15 mouse cellular contexts compared by ENCODE assay signal in genomic region chr2:132717537-132717912, GRCm38 (mm10).
"Had no signal": no experiment of that assay in that cellular context is flagged by ENCODE, and none has a peak within 500 bp of the region (broad histone marks: within the 10 kb centered on the region; RNA-seq: fewer than 3 reads in every experiment).

No protein-coding gene starts in this region.

- H3K9me3 ChIP-seq: limb, embryonic 15.5 days; liver, embryonic 12.5 days; midbrain, embryonic 10.5 days; neural tube, embryonic 13.5 days had no signal

- H3K27ac ChIP-seq: limb, embryonic 15.5 days; liver, embryonic 12.5 days; midbrain, embryonic 10.5 days; neural tube, embryonic 13.5 days had no signal

- H3K9ac ChIP-seq: limb, embryonic 15.5 days; liver, embryonic 12.5 days; lung, embryonic 14.5 days; neural tube, embryonic 13.5 days had no signal

- DNase-seq: kidney, adult 9 months; kidney, postnatal 10 days; layer of hippocampus, adult 9-11 months; layer of hippocampus, postnatal 36 days; lung, embryonic 14.5 days; lung, postnatal 10 days; lung, postnatal 4 days; retina, postnatal 1 day; right cerebral cortex, postnatal 25 days; thymus, postnatal 4 days had no signal

- H3K4me3 ChIP-seq: limb, embryonic 15.5 days; liver, embryonic 12.5 days; midbrain, embryonic 10.5 days; neural tube, embryonic 13.5 days had no signal

- ATAC-seq: liver, embryonic 12.5 days; midbrain, embryonic 16.5 days had no signal

- H3K36me3 ChIP-seq: limb, embryonic 15.5 days; liver, embryonic 12.5 days; midbrain, embryonic 10.5 days; neural tube, embryonic 13.5 days had no signal

- H3K4me2 ChIP-seq: limb, embryonic 15.5 days; liver, embryonic 12.5 days; lung, embryonic 14.5 days; neural tube, embryonic 13.5 days had no signal

- H3K27me3 ChIP-seq: limb, embryonic 15.5 days; liver, embryonic 12.5 days; neural tube, embryonic 13.5 days had no signal
